Mouse (Mus musculus) cortical plate, adult 2 months (tissue): ENCODE results near the gene Tcp10a.
"Not testable (repeated sequence)": the region's sequence is repeated elsewhere in the genome, so short reads cannot be mapped to it uniquely, and the experiment has no call there.

Source experiments
- CTCF ChIP-seq: fragments of 200-500 bp; IDR thresholded peaks from 2 replicates; pipeline ENCODE4 v1.5.1; 2011; ENCODE audit warnings: mild to moderate bottlenecking, control low read depth, low read length; ENCODE audit not compliant: insufficient read depth; ENCODE audit errors: extremely low read depth
- POLR2A ChIP-seq: fragments of 200-500 bp; IDR thresholded peaks from 2 replicates; pipeline ENCODE4 v1.6.1; 2011; ENCODE audit warnings: mild to moderate bottlenecking, low read length, control low read depth; ENCODE audit not compliant: insufficient read depth; ENCODE audit errors: extremely low read depth

GRCm38 (mm10) chr17:7326415-7326814 is 2.0 kb downstream of the Tcp10a start:
- TF ChIP-seq CTCF, POLR2A: not testable (repeated sequence)
